Mouse (Mus musculus) layer of hippocampus, adult 8-10 months (tissue): ENCODE measurements around the gene Cep57l1. TPM values are rescaled to one million over a fixed set of nuclear protein-coding genes. Genes with fewer than 3 reads are reported as not detected.

Experiments used
- DNase-seq, 2 experiments: peaks; one replicate each; pipeline ENCODE4 v3.0.0; 2022; ENCODE audit warnings: low spot score in 2 of 2
- total RNA-seq, 4 experiments: library from RNA; stranded (reverse); gene quantifications; 2 replicates each; pipeline ENCODE4 v1.2.4; 2022

The Cep57l1 gene
- total RNA-seq, 4 experiments from 2014 or later, result 6.3 to 11.6 (median 9.2) TPM

- peak; percentile 31 to 38 for DNase-seq
These were observed 63.1 kb downstream of the Cep57l1 start for GRCm38 (mm10) chr10:41746554-41746953.

- DNase-seq, result no peak
These were observed 65.7 kb downstream of the Cep57l1 start for GRCm38 (mm10) chr10:41744006-41744405.

GRCm38 (mm10) chr10:41740221-41740620, 69.5 kb downstream of the Cep57l1 start:
- no peak for DNase-seq

GRCm38 (mm10) chr10:41737245-41737644, 72.4 kb downstream of the Cep57l1 start:
- no peak for DNase-seq

GRCm38 (mm10) chr10:41735398-41735797, 74.3 kb downstream of the Cep57l1 start:
- no peak for DNase-seq

- DNase-seq, result no peak
These were observed 76.5 kb downstream of the Cep57l1 start for GRCm38 (mm10) chr10:41733214-41733613.

- DNase-seq, result no peak
These were observed 77.7 kb downstream of the Cep57l1 start for GRCm38 (mm10) chr10:41731932-41732331.

- DNase-seq, result no peak
These were observed 78.9 kb downstream of the Cep57l1 start for GRCm38 (mm10) chr10:41730746-41731145.

- DNase-seq, result no peak
These were observed 83.5 kb downstream of the Cep57l1 start for GRCm38 (mm10) chr10:41726215-41726614.

GRCm38 (mm10) chr10:41719587-41719986, 90.1 kb downstream of the Cep57l1 start:
- no peak for DNase-seq

- DNase-seq, result no peak
These were observed 93.4 kb downstream of the Cep57l1 start, which contains the start of gene Ccdc162 for GRCm38 (mm10) chr10:41716029-41716897. Gene Ccdc162 (minus strand): TSS chr10:41716634.

- DNase-seq, result no peak
These were observed 94.1 kb downstream of the Cep57l1 start for GRCm38 (mm10) chr10:41715557-41715956.

- DNase-seq, result no peak
These were observed 98.2 kb downstream of the Cep57l1 start for GRCm38 (mm10) chr10:41711467-41711866.

- DNase-seq, result no peak
These were observed 98.9 kb downstream of the Cep57l1 start for GRCm38 (mm10) chr10:41710773-41711172.

GRCm38 (mm10) chr10:41709341-41709740, 100.3 kb downstream of the Cep57l1 start:
- DNase-seq, result no peak

- no peak for DNase-seq
These were observed 110.0 kb downstream of the Cep57l1 start for GRCm38 (mm10) chr10:41699669-41700068.

GRCm38 (mm10) chr10:41697040-41697439, 112.6 kb downstream of the Cep57l1 start:
- no peak for DNase-seq

GRCm38 (mm10) chr10:41690978-41691377, 118.7 kb downstream of the Cep57l1 start:
- no peak for DNase-seq

- peak in 1 of 2 experiments; percentile 56 for DNase-seq
These were observed 119.5 kb downstream of the Cep57l1 start for GRCm38 (mm10) chr10:41689941-41690887.

- DNase-seq, result no peak
These were observed 125.1 kb downstream of the Cep57l1 start for GRCm38 (mm10) chr10:41684548-41684996.

GRCm38 (mm10) chr10:41682546-41683393, 126.9 kb downstream of the Cep57l1 start:
- peak; percentile 74 to 91 for DNase-seq
